Mouse (Mus musculus): Measurements from ENCODE around the gene Trir. TPM values are rescaled to one million over a fixed set of nuclear protein-coding genes. Genes with fewer than 3 reads are reported as not detected.

The Trir gene
- polyA plus RNA-seq, 1 experiment, result 108 TPM

DNA sequence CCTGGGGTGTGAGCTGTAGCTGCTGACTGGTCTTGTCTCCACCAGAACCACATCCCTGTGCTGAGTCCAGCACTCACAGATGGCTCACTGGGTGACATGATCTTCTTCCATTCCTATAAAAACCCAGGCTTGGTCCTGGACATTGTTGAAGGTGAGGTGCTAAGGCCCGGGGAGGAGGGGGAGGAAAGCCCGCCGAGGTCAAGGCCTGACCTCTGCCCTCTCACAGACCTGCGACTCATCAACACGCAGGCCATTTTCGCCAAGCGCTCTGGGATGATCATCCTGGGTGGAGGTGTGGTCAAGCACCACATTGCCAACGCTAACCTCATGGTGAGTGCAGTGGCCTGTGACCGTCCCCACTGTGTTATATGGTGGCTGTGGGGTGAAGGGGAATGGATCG lies 47.5 kb downstream of the Trir start:
- no peak overlapping the region for H3K4me3 ChIP-seq (ENCODE audit: insufficient read depth, low read length)
- no peak for TF ChIP-seq CTCF (IDR thresholded peaks at IDR 0.05; ENCODE audit: borderline replicate concordance, insufficient read depth, low read length)
- TF ChIP-seq POLR2A (IDR thresholded peaks at IDR 0.05; ENCODE audit: low read depth, low read length), result no peak
- peaks cover 5% of the 10 kb centered on the region; the same call in 1 of the 2 replicates for H3K4me1 ChIP-seq (ENCODE audit: control insufficient read depth, insufficient read depth, low read length)
- no peak overlapping the region for H3K27ac ChIP-seq (ENCODE audit: insufficient read depth, low read length)

DNA sequence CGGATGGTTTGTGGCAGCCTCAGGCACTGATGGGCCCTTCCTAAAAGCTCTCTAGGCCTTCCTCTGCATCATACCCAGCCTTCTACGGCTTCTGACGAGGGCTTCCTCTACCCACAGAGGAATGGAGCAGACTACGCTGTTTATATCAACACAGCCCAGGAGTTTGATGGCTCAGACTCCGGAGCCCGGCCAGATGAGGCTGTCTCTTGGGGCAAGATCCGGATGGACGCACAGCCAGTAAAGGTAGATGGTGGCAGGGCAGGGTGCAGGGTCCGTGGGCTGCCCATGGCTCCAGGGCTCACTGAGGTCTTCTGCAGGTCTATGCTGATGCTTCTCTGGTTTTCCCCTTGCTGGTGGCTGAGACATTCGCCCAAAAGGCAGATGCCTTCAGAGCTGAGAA lies 48.0 kb downstream of the Trir start:
- peaks cover 5% of the 10 kb centered on the region; the same call in 1 of the 2 replicates for H3K4me1 ChIP-seq (ENCODE audit: control insufficient read depth, insufficient read depth, low read length)
- no peak for TF ChIP-seq POLR2A (IDR thresholded peaks at IDR 0.05; ENCODE audit: low read depth, low read length)
- TF ChIP-seq CTCF (IDR thresholded peaks at IDR 0.05; ENCODE audit: borderline replicate concordance, insufficient read depth, low read length), result no peak
- no peak overlapping the region for H3K27ac ChIP-seq (ENCODE audit: insufficient read depth, low read length)
- H3K4me3 ChIP-seq (ENCODE audit: insufficient read depth, low read length), result no peak overlapping the region

DNA sequence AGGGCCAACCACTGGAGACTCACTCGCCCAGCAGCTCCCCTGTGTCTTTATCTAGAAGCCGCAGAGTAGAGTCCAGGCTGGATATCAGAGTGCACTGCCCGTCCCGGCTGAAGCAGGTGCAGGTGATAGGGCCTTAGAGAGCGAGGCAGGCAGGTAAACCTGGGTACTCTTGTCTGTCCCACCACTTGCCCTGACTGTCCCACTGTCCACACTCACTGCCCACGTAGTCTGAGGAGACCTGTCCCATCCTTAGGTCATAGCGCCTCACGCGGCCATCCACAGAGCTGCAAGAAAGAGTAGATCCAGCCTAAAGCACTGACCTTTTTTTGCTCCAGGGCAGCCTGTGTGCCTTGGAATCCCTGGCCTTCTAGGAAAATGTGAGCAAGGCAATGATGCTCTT lies 49.4 kb downstream of the Trir start:
- no peak overlapping the region for H3K4me3 ChIP-seq (ENCODE audit: insufficient read depth, low read length)
- H3K4me1 ChIP-seq (ENCODE audit: control insufficient read depth, insufficient read depth, low read length), result peaks cover 2% of the 10 kb centered on the region; the same call in 1 of the 2 replicates
- TF ChIP-seq POLR2A (IDR thresholded peaks at IDR 0.05; ENCODE audit: low read depth, low read length) (no peak), CTCF (IDR thresholded peaks at IDR 0.05; ENCODE audit: borderline replicate concordance, insufficient read depth, low read length) (peak; percentile 61; the same call in 1 of the 2 replicates)
- H3K27ac ChIP-seq (ENCODE audit: insufficient read depth, low read length), result no peak overlapping the region

DNA sequence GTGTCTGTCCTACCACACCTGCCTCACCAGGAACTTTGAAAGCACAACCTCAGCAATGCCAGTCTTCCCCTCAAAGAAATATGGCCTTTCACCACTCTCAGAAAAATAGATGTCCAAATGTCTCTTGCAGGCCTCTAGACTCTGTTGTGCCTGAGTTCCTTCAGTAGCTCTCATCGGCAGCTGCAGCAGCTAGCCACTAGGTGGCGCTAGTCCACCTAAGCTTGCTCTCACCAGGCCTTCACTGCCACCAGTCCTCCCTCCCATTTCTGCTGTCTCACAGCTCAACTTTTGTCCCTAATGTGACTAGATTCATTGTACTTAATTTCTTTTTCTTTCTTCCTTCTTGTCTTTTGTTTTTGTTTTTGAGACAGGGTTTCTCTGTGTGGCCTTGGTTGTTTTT lies 50.4 kb downstream of the Trir start:
- Histone ChIP-seq H3K27ac (ENCODE audit: insufficient read depth, low read length) (no peak overlapping the region), H3K4me1 (ENCODE audit: control insufficient read depth, insufficient read depth, low read length) (no peaks in the 10 kb centered on the region), H3K4me3 (ENCODE audit: insufficient read depth, low read length) (no peak overlapping the region)
- TF ChIP-seq CTCF (IDR thresholded peaks at IDR 0.05; ENCODE audit: borderline replicate concordance, insufficient read depth, low read length), result peak; percentile 96
- TF ChIP-seq POLR2A (IDR thresholded peaks at IDR 0.05; ENCODE audit: low read depth, low read length), result no peak

Other genes with a start within 250 kb of the Trir start
- gene Nfix, start 226.5 kb upstream of the Trir start, polyA plus RNA-seq (2011; ENCODE audit: insufficient read length, low read depth, missing spikeins), result 173 and 236 TPM in 2 replicates
- 2.0 and 2.3 TPM in 2 replicates for gene Dand5, start 204.0 kb upstream of the Trir start, polyA plus RNA-seq (2011; ENCODE audit: insufficient read length, low read depth, missing spikeins)
- gene Gadd45gip1, start 195.3 kb upstream of the Trir start, polyA plus RNA-seq (2011; ENCODE audit: insufficient read length, low read depth, missing spikeins), result 11.7 and 12.6 TPM in 2 replicates
- 57.6 and 61.7 TPM in 2 replicates for gene Rad23a, start 186.2 kb upstream of the Trir start, polyA plus RNA-seq (2011; ENCODE audit: insufficient read length, low read depth, missing spikeins)
- 1,122 and 1,201 TPM in 2 replicates for gene Calr, start 179.9 kb upstream of the Trir start, polyA plus RNA-seq (2011; ENCODE audit: insufficient read length, low read depth, missing spikeins)
- gene Farsa, start 169.8 kb upstream of the Trir start, polyA plus RNA-seq (2011; ENCODE audit: insufficient read length, low read depth, missing spikeins), result 41.0 and 43.5 TPM in 2 replicates
- gene Syce2, start 154.7 kb upstream of the Trir start, polyA plus RNA-seq (2011; ENCODE audit: insufficient read length, low read depth, missing spikeins), result 8.7 and 18.9 TPM in 2 replicates
- 18.6 and 23.5 TPM in 2 replicates for gene Gcdh, start 132.9 kb upstream of the Trir start, polyA plus RNA-seq (2011; ENCODE audit: insufficient read length, low read depth, missing spikeins)
- gene Klf1, start 124.9 kb upstream of the Trir start, polyA plus RNA-seq (2011; ENCODE audit: insufficient read length, low read depth, missing spikeins), result not detected in 2 replicates
- 17.2 and 19.7 TPM in 2 replicates for gene Dnase2a, start 118.3 kb upstream of the Trir start, polyA plus RNA-seq (2011; ENCODE audit: insufficient read length, low read depth, missing spikeins)
- not detected in 2 replicates for gene Mast1, start 89.5 kb upstream of the Trir start, polyA plus RNA-seq (2011; ENCODE audit: insufficient read length, low read depth, missing spikeins)
- not detected in 2 replicates for gene Rtbdn, start 79.8 kb upstream of the Trir start, polyA plus RNA-seq (2011; ENCODE audit: insufficient read length, low read depth, missing spikeins)
- gene Gm49661, start 57.4 kb upstream of the Trir start, polyA plus RNA-seq (2011; ENCODE audit: insufficient read length, low read depth, missing spikeins), result not detected in 2 replicates
- 244 and 312 TPM in 2 replicates for gene Prdx2, start 57.2 kb upstream of the Trir start, polyA plus RNA-seq (2011; ENCODE audit: insufficient read length, low read depth, missing spikeins)
- 27.9 and 30.7 TPM in 2 replicates for gene Rnaseh2a, start 57.1 kb upstream of the Trir start, polyA plus RNA-seq (2011; ENCODE audit: insufficient read length, low read depth, missing spikeins)
- gene Junb, start 48.1 kb upstream of the Trir start, polyA plus RNA-seq (2011; ENCODE audit: insufficient read length, low read depth, missing spikeins), result 35.0 and 42.0 TPM in 2 replicates
- gene Hook2, start 36.2 kb upstream of the Trir start, polyA plus RNA-seq (2011; ENCODE audit: insufficient read length, low read depth, missing spikeins), result 7.9 and 8.1 TPM in 2 replicates
- not detected in 2 replicates for gene Best2, start 12.3 kb upstream of the Trir start, polyA plus RNA-seq (2011; ENCODE audit: insufficient read length, low read depth, missing spikeins)
- gene Asna1, start 1.5 kb upstream of the Trir start, polyA plus RNA-seq (2011; ENCODE audit: insufficient read length, low read depth, missing spikeins), result 71.1 and 73.2 TPM in 2 replicates
- gene Tnpo2, start 10.1 kb downstream of the Trir start, polyA plus RNA-seq (2011; ENCODE audit: insufficient read length, low read depth, missing spikeins), result 106 and 120 TPM in 2 replicates
- 28.8 TPM in 2 replicates for gene Fbxw9, start 33.2 kb downstream of the Trir start, polyA plus RNA-seq (2011; ENCODE audit: insufficient read length, low read depth, missing spikeins)
- gene Gm5741, start 41.2 kb downstream of the Trir start, polyA plus RNA-seq (2011; ENCODE audit: insufficient read length, low read depth, missing spikeins), result not detected in 2 replicates
- 36.1 and 36.7 TPM in 2 replicates for gene Dhps, start 44.9 kb downstream of the Trir start, polyA plus RNA-seq (2011; ENCODE audit: insufficient read length, low read depth, missing spikeins)
- gene Wdr83os, start 53.9 kb downstream of the Trir start, polyA plus RNA-seq (2011; ENCODE audit: insufficient read length, low read depth, missing spikeins), result 133 and 144 TPM in 2 replicates
- 19.5 and 22.2 TPM in 2 replicates for gene Wdr83, start 54.5 kb downstream of the Trir start, polyA plus RNA-seq (2011; ENCODE audit: insufficient read length, low read depth, missing spikeins)
- 45.5 and 51.3 TPM in 2 replicates for gene Man2b1, start 56.4 kb downstream of the Trir start, polyA plus RNA-seq (2011; ENCODE audit: insufficient read length, low read depth, missing spikeins)
- 1.1 and 1.7 TPM in 2 replicates for gene Zfp791, start 96.3 kb downstream of the Trir start, polyA plus RNA-seq (2011; ENCODE audit: insufficient read length, low read depth, missing spikeins)
- not detected in 2 replicates for gene Cks1brt, start 125.1 kb downstream of the Trir start, polyA plus RNA-seq (2011; ENCODE audit: insufficient read length, low read depth, missing spikeins)
- gene Olfr371, start 199.2 kb downstream of the Trir start, polyA plus RNA-seq (2011; ENCODE audit: insufficient read length, low read depth, missing spikeins), result not detected in 2 replicates

Data from embryonic fibroblast, embryonic 13.5 days (primary cell).